Comparison of ENCODE assay signal across 20 mouse cellular contexts in the genomic region with DNA sequence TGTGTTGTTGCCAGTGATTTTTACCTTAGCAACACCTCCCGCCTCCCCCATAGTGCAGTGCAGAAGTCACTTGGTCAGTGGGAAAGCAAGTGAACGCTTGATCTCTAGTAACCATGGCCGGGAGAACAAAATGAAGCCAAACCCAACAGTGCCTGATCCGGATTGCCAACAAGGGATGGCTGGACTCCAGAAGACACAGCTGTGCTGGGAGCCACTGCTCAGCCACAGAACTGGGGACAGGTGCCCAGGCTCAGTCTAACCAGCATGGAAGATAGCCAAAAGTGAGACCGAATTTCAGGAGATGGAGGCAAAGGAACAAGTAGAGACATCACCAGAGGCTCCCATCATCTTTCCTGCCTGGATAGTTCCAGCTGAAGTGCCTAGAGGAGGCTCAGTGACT.
DNase-seq lines count a peak whose midpoint lies in the region; ATAC-seq and TF ChIP-seq lines count a peak whose summit lies in the region.
"Had no signal": no experiment of that assay in that cellular context is flagged by ENCODE, and none has a peak within 500 bp of the region (broad histone marks: within the 10 kb centered on the region; RNA-seq: fewer than 3 reads in every experiment).

No protein-coding gene starts in this region.

- no peaks in the 10 kb centered on the region for H3K27me3 ChIP-seq in midbrain, postnatal 0 days (ENCODE audit: insufficient read depth, low read length)
- no peaks in the 10 kb centered on the region for H3K27me3 ChIP-seq in midbrain, embryonic 14.5 days (ENCODE audit: control insufficient read depth, insufficient read depth, low read length)
- H3K27me3 ChIP-seq: embryonic facial prominence, embryonic 12.5 days; heart, embryonic 12.5 days; hindbrain, embryonic 12.5 days; limb, embryonic 15.5 days; midbrain, embryonic 15.5 days had no signal

- no peak overlapping the region for H3K4me2 ChIP-seq in midbrain, postnatal 0 days (ENCODE audit: low read depth, low read length, poor library complexity, severe bottlenecking)
- H3K4me2 ChIP-seq in midbrain, embryonic 14.5 days (ENCODE audit: low read length) = no peak overlapping the region
- H3K4me2 ChIP-seq: embryonic facial prominence, embryonic 12.5 days; heart, embryonic 12.5 days; hindbrain, embryonic 12.5 days; limb, embryonic 15.5 days; midbrain, embryonic 15.5 days had no signal

- H3K36me3 ChIP-seq in midbrain, postnatal 0 days (ENCODE audit: insufficient read depth, low read length) = no peaks in the 10 kb centered on the region
- H3K36me3 ChIP-seq in midbrain, embryonic 14.5 days (ENCODE audit: control insufficient read depth, insufficient read depth, low read length) = no peaks in the 10 kb centered on the region
- H3K36me3 ChIP-seq: embryonic facial prominence, embryonic 12.5 days; heart, embryonic 12.5 days; hindbrain, embryonic 12.5 days; limb, embryonic 15.5 days; midbrain, embryonic 15.5 days had no signal

- H3K9me3 ChIP-seq in midbrain, postnatal 0 days (ENCODE audit: low read length) = no peaks in the 10 kb centered on the region
- no peaks in the 10 kb centered on the region for H3K9me3 ChIP-seq in midbrain, embryonic 14.5 days (ENCODE audit: control insufficient read depth, low read length)
- H3K9me3 ChIP-seq: embryonic facial prominence, embryonic 12.5 days; limb, embryonic 15.5 days; midbrain, embryonic 15.5 days had no signal

- no peak overlapping the region for H3K9ac ChIP-seq in midbrain, postnatal 0 days (replicated peaks; ENCODE audit: low read length, poor library complexity, severe bottlenecking)
- H3K9ac ChIP-seq in midbrain, embryonic 14.5 days (replicated peaks; ENCODE audit: low read length) = no peak overlapping the region
- H3K9ac ChIP-seq: embryonic facial prominence, embryonic 12.5 days; heart, embryonic 12.5 days; hindbrain, embryonic 12.5 days; limb, embryonic 15.5 days; midbrain, embryonic 15.5 days had no signal

- DNase-seq in gastrocnemius, postnatal 14 days = peak; percentile 25
- DNase-seq in gastrocnemius, adult 8-10 months (ENCODE audit: low spot score in 2 of 2) = no peak
- peak; percentile 58 for DNase-seq in midbrain, postnatal 0 days (ENCODE audit: low spot score)
- no peak for DNase-seq in midbrain, embryonic 14.5 days
- peak; percentile 11 for DNase-seq in cerebellum, adult 9-11 months
- peak; percentile 1 for DNase-seq in skeletal muscle tissue, adult 2 months (ENCODE audit: low read depth, low spot score)
- DNase-seq: adrenal gland, adult 8-10 months; heart, postnatal 14 days; kidney, adult 9 months; kidney, postnatal 25 days; right cerebral cortex, postnatal 4 days; thymus, postnatal 14 days had no signal

- intact Hi-C loops in gastrocnemius, postnatal 14 days (cut with DNase I; ENCODE audit: low total_unique reads) = no loop called here

- no peak overlapping the region for H3K4me3 ChIP-seq in midbrain, postnatal 0 days (ENCODE audit: low read depth, low read length)
- no peak overlapping the region for H3K4me3 ChIP-seq in midbrain, embryonic 14.5 days (replicated peaks; ENCODE audit: low read depth, low read length)
- H3K4me3 ChIP-seq: embryonic facial prominence, embryonic 12.5 days; heart, embryonic 12.5 days; hindbrain, embryonic 12.5 days; limb, embryonic 15.5 days; midbrain, embryonic 15.5 days had no signal

- no peak overlapping the region for H3K27ac ChIP-seq in midbrain, postnatal 0 days (ENCODE audit: low read depth, low read length)
- H3K27ac ChIP-seq in midbrain, embryonic 14.5 days (replicated peaks; ENCODE audit: low read depth, low read length) = no peak overlapping the region
- H3K27ac ChIP-seq: embryonic facial prominence, embryonic 12.5 days; hindbrain, embryonic 12.5 days; limb, embryonic 15.5 days; midbrain, embryonic 15.5 days had no signal

- TF ChIP-seq CTCF in midbrain, postnatal 0 days (IDR thresholded peaks at IDR 0.05) = no peak

- no peaks in the 10 kb centered on the region for H3K4me1 ChIP-seq in midbrain, postnatal 0 days (ENCODE audit: insufficient read depth, low read length)
- H3K4me1 ChIP-seq in midbrain, embryonic 14.5 days (ENCODE audit: control insufficient read depth, insufficient read depth, low read length) = no peaks in the 10 kb centered on the region
- H3K4me1 ChIP-seq: embryonic facial prominence, embryonic 12.5 days; heart, embryonic 12.5 days; hindbrain, embryonic 12.5 days; limb, embryonic 15.5 days; midbrain, embryonic 15.5 days had no signal

- no peak for ATAC-seq in midbrain, postnatal 0 days (ENCODE audit: low FRiP score)
- ATAC-seq in midbrain, embryonic 14.5 days (ENCODE audit: low FRiP score, low TSS enrichment) = no peak
- ATAC-seq in monocyte, adult 5-6 weeks (replicated peaks; ENCODE audit: insufficient number of reproducible peaks, low FRiP score, low TSS enrichment, poor library complexity, severe bottlenecking) = no peak
- ATAC-seq: forebrain, embryonic 14.5 days; lung, postnatal 0 days; midbrain, embryonic 15.5 days had no signal

- WGBS in midbrain, postnatal 0 days = 75% methylated on average over 5 of the region's 5 CpGs
- WGBS in midbrain, embryonic 14.5 days = 84% methylated on average over 5 of the region's 5 CpGs

Comparison
In these comparisons a context has a peak if more than half of its experiments do, and no peak if none do; other contexts are left out.
1. DNase-seq: peak in gastrocnemius, postnatal 14 days (single experiment), midbrain, postnatal 0 days (single experiment), cerebellum, adult 9-11 months (single experiment) and skeletal muscle tissue, adult 2 months (single experiment); none in gastrocnemius, adult 8-10 months (0 of 2) and midbrain, embryonic 14.5 days (single experiment).